Mouse (Mus musculus) cortical plate, adult 2 months (tissue): ENCODE data around the gene Gltp.

Experiments used
- CTCF ChIP-seq: fragments of 200-500 bp; IDR thresholded peaks from 2 replicates; pipeline ENCODE4 v1.5.1; 2011; ENCODE audit warnings: mild to moderate bottlenecking, control low read depth, low read length; ENCODE audit not compliant: insufficient read depth; ENCODE audit errors: extremely low read depth
- POLR2A ChIP-seq: fragments of 200-500 bp; IDR thresholded peaks from 2 replicates; pipeline ENCODE4 v1.6.1; 2011; ENCODE audit warnings: mild to moderate bottlenecking, low read length, control low read depth; ENCODE audit not compliant: insufficient read depth; ENCODE audit errors: extremely low read depth

DNA sequence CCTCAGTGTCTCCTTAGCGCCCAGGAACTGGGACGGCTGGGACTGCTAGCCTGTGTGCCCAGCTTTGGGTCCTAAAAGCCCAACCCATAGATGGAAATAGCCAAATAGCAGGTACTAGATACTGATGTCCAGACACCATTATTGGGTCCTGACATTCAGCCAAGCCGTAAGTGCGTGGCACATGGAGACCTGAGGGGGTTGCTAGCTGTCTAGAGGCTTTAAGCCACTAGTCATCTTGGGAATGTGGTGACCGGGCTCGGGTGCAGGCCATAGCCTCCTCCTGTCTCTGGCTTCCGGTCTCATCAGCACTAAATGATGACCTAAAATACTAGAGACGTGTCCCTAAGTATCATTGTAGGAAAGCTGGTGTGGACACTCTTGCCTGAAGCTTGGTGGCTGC, 27.2 kb upstream of the Gltp start:
- TF ChIP-seq POLR2A = no peak
- no peak for TF ChIP-seq CTCF
